Mouse (Mus musculus): Measurements from ENCODE around the gene Dab1. TPM values are rescaled to one million over a fixed set of nuclear protein-coding genes. Genes with fewer than 3 reads are reported as not detected.

The Dab1 gene
- total and polyA plus RNA-seq, 3 experiments = not detected

DNA sequence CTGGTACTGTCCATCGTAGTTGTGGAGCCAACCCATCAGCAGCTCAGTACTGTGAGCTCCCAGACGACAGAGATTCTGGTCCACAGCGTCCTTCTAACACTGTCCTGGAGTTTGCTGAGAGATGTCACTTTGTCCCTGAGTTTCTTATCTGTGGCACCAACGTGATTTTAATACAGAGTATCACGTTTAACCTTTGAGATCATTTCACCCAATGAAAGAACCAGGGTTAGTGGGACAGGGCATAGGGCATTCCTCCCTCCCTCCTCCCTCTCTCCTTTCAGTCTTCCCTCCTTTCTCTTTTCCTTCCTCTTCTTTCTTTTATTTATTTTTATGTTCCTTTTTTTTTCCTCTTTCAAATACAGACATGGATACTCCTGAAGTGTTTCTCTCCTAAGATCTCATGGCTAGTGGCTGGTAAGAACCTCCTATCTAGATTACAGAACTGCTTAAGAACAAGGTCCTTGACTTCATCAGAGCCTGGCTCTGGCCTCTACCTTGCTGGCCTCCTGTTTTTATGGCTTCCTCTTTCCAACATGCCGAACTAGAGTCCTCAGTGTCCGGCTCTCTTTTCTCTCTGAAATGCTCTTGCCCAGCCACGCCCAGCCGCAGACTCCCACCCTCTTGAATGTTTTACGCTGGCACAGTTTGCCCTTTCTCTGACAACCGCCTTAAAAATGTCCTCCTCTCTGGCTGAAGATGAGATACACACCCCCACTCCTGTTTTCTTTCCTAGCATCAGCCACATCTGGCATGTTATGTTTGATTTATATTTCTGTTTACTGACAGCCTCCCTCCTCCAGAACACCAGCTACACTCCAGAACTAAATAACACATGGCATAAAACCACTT is 844.0 kb downstream of the Dab1 start:
- H3K27me3 ChIP-seq (ENCODE audit: control insufficient read depth in 1 of 2, insufficient read depth in 2 of 2, low read length in 2 of 2) = no peaks in the 10 kb centered on the region
- H3K27ac ChIP-seq (ENCODE audit: control insufficient read depth, low read depth, low read length) = no peak overlapping the region
- H3K4me1 ChIP-seq (ENCODE audit: control insufficient read depth in 1 of 2, insufficient read depth in 2 of 2, low read length in 2 of 2) = no peaks in the 10 kb centered on the region
- H3K4me3 ChIP-seq (ENCODE audit: control insufficient read depth in 1 of 2, insufficient read depth in 1 of 2, low read depth in 2 of 2, low read length in 2 of 2) = no peak overlapping the region
- no peaks in the 10 kb centered on the region for H3K36me3 ChIP-seq (ENCODE audit: control insufficient read depth in 1 of 2, insufficient read depth in 2 of 2, low read length in 2 of 2)
- no peaks in the 10 kb centered on the region for H3K79me2 ChIP-seq (ENCODE audit: control insufficient read depth, insufficient read depth, low read length, poor library complexity)
- H3K9ac ChIP-seq (ENCODE audit: control insufficient read depth, low read depth, low read length, poor library complexity, severe bottlenecking) = no peak overlapping the region
- no peak for DNase-seq (ENCODE audit: low read depth, low spot score)
- H3K9me3 ChIP-seq (replicated peaks; ENCODE audit: insufficient read depth, low read length) = no peaks in the 10 kb centered on the region
- TF ChIP-seq KAT2A (conservative IDR thresholded peaks at IDR 0.05; ENCODE audit: low read depth, low read length) (no peak), MAZ (IDR thresholded peaks at IDR 0.05; ENCODE audit: low read depth, low read length) (no peak), ZNF384 (IDR thresholded peaks at IDR 0.05; ENCODE audit: low read depth, low read length) (no peak), USF2 (IDR thresholded peaks at IDR 0.05; ENCODE audit: borderline replicate concordance in 1 of 2, insufficient read depth in 1 of 2, low read depth in 1 of 2, low read length in 2 of 2) (no peak), ZC3H11A (IDR thresholded peaks at IDR 0.05; ENCODE audit: low read depth, low read length) (no peak), GABPA (IDR thresholded peaks at IDR 0.05; ENCODE audit: low read depth, low read length) (no peak), E2F4 (IDR thresholded peaks at IDR 0.05; ENCODE audit: borderline replicate concordance, low read depth, low read length) (no peak), RCOR1 (IDR thresholded peaks at IDR 0.05; ENCODE audit: low read depth, low read length) (no peak), TBP (IDR thresholded peaks at IDR 0.05; ENCODE audit: low read depth, low read length) (no peak), CHD1 (IDR thresholded peaks at IDR 0.05; ENCODE audit: low read depth, low read length) (no peak), ZKSCAN1 (IDR thresholded peaks at IDR 0.05; ENCODE audit: low read depth, low read length) (no peak), UBTF (IDR thresholded peaks at IDR 0.05; ENCODE audit: borderline replicate concordance, insufficient read depth, low read depth, low read length) (no peak), ZMIZ1 (IDR thresholded peaks at IDR 0.05; ENCODE audit: low read depth, low read length) (no peak), GATA1 (IDR thresholded peaks at IDR 0.05; ENCODE audit: low read depth, low read length) (no peak), POLR2A (IDR thresholded peaks at IDR 0.05; ENCODE audit: control insufficient read depth in 1 of 2, insufficient read depth in 1 of 2, low read depth in 1 of 2, low read length in 2 of 2, poor library complexity in 1 of 2) (no peak), ETS1 (IDR thresholded peaks at IDR 0.05; ENCODE audit: low read depth, low read length) (no peak)

DNA sequence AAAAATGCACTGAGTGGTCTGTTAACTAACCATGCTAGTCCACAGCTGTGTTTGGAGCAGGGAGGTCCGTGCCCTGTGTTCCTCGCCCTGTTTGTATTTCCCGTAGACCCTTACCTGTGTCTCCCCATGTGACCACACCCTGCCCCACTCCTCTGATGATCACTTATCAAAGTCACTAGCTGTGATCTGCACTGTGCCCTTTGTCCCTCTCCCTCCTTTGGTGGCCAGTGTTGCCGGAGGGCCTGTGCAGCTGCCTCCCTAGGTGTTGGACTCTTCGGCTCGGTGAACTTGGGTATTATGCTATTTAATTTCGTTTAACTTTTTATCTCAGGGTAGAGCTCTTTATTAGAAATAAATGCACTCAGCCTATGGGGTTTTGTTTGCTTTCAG is 844.6 kb downstream of the Dab1 start:
- H3K36me3 ChIP-seq (ENCODE audit: control insufficient read depth in 1 of 2, insufficient read depth in 2 of 2, low read length in 2 of 2) = no peaks in the 10 kb centered on the region
- H3K4me1 ChIP-seq (ENCODE audit: control insufficient read depth in 1 of 2, insufficient read depth in 2 of 2, low read length in 2 of 2) = no peaks in the 10 kb centered on the region
- H3K4me3 ChIP-seq (ENCODE audit: control insufficient read depth in 1 of 2, insufficient read depth in 1 of 2, low read depth in 2 of 2, low read length in 2 of 2) = no peak overlapping the region
- H3K27me3 ChIP-seq (ENCODE audit: control insufficient read depth in 1 of 2, insufficient read depth in 2 of 2, low read length in 2 of 2) = no peaks in the 10 kb centered on the region
- no peaks in the 10 kb centered on the region for H3K79me2 ChIP-seq (ENCODE audit: control insufficient read depth, insufficient read depth, low read length, poor library complexity)
- H3K9ac ChIP-seq (ENCODE audit: control insufficient read depth, low read depth, low read length, poor library complexity, severe bottlenecking) = no peak overlapping the region
- H3K27ac ChIP-seq (ENCODE audit: control insufficient read depth, low read depth, low read length) = no peak overlapping the region
- TF ChIP-seq NELFE (IDR thresholded peaks at IDR 0.05; ENCODE audit: low read depth, low read length) (no peak), USF2 (IDR thresholded peaks at IDR 0.05; ENCODE audit: borderline replicate concordance in 1 of 2, insufficient read depth in 1 of 2, low read depth in 1 of 2, low read length in 2 of 2) (no peak), SMC3 (IDR thresholded peaks at IDR 0.05; ENCODE audit: low read depth, low read length) (no peak), POLR2A (IDR thresholded peaks at IDR 0.05; ENCODE audit: control insufficient read depth in 1 of 2, insufficient read depth in 1 of 2, low read depth in 1 of 2, low read length in 2 of 2, poor library complexity in 1 of 2) (no peak), CHD1 (IDR thresholded peaks at IDR 0.05; ENCODE audit: low read depth, low read length) (no peak), SIN3A (IDR thresholded peaks at IDR 0.05; ENCODE audit: low read length) (no peak), BHLHE40 (IDR thresholded peaks at IDR 0.05; ENCODE audit: borderline replicate concordance, low read depth, low read length) (no peak), GATA1 (IDR thresholded peaks at IDR 0.05; ENCODE audit: low read depth, low read length) (no peak)
- no peak for DNase-seq (ENCODE audit: low read depth, low spot score)
- H3K9me3 ChIP-seq (replicated peaks; ENCODE audit: insufficient read depth, low read length) = no peaks in the 10 kb centered on the region

All from MEL (cell line).